Comparison of ENCODE assay signal across 8 mouse cellular contexts in the genomic region with DNA sequence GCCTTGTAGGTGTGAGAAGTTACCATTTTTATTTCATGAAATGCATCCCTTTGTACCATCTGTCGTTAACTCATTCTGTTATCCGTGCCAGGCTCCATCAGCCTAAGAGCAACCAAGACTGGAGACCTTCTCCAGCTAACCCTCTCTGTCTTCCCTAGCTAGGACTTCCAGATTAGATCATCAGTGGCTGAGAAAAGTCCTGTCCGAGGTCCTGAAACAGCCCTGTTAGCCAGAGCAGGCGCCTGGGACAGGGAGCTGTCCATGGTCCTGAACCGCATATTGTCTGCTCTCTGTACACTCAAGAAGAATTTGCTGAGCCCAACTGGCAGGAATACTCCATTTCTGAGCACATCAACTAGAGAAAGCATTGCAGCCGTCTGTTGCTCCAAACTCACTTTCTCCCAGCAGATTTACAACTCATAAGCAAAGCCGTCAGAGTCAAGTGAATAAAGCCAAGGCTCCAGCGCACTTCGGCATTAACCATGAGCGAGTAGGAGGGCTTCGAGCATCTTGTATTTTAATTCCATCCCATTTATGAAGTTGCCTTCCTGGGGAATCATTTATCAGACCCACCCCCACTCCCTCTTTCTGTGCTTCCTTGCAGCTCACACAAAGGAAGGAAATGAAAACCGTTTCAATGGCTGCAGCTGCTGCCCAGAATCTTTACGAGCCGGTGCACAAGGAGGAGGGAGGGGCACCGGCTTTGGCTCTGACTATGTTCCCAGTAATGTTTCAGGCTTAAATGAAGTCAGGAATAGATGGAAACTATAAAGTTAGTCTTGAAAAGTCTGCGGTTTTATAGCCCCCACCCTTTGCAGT.
DNase-seq lines count a peak whose midpoint lies in the region; ATAC-seq and TF ChIP-seq lines count a peak whose summit lies in the region.

No protein-coding gene starts in this region.

- H3K4me2 ChIP-seq in CH12.LX (ENCODE audit: insufficient read depth, low read depth, poor library complexity, severe bottlenecking): no peak overlapping the region
- peak overlapping the region; percentile 32 for H3K4me2 ChIP-seq in forebrain, embryonic 16.5 days (ENCODE audit: low read length)
- H3K4me2 ChIP-seq in lung, embryonic 16.5 days (ENCODE audit: low read depth, low read length): no peak overlapping the region

- no peaks in the 10 kb centered on the region for H3K4me1 ChIP-seq in CH12.LX (ENCODE audit: control insufficient read depth in 1 of 2, insufficient read depth in 2 of 2)
- H3K4me1 ChIP-seq in forebrain, embryonic 16.5 days (replicated peaks; ENCODE audit: control insufficient read depth, insufficient read depth, low read length): peaks cover 16% of the 10 kb centered on the region
- H3K4me1 ChIP-seq in lung, embryonic 16.5 days (replicated peaks; ENCODE audit: control insufficient read depth, insufficient read depth, low read length): no peaks in the 10 kb centered on the region

- H3K9me3 ChIP-seq in CH12.LX (replicated peaks; ENCODE audit: low read length): peaks cover 80% of the 10 kb centered on the region
- no peaks in the 10 kb centered on the region for H3K9me3 ChIP-seq in forebrain, embryonic 16.5 days (ENCODE audit: control insufficient read depth, low read length)
- H3K9me3 ChIP-seq in lung, embryonic 16.5 days (ENCODE audit: control insufficient read depth, low read length): no peaks in the 10 kb centered on the region

- peak; percentile 83 for ATAC-seq in forebrain, embryonic 16.5 days
- peak; percentile 80 to 83 for ATAC-seq in hematopoietic stem cell, adult 5-6 weeks (replicated peaks in 1 of 2; ENCODE audit: insufficient read depth in 1 of 2, low FRiP score in 2 of 2, low TSS enrichment in 1 of 2, low read depth in 1 of 2, poor library complexity in 2 of 2, severe bottlenecking in 2 of 2)
- peak; percentile 66; the same call in 1 of the 2 replicates for ATAC-seq in lung, embryonic 16.5 days (ENCODE audit: low read depth)

- no peak for TF ChIP-seq POLR2A in CH12.LX (IDR thresholded peaks at IDR 0.05; ENCODE audit: low read depth, low read length)

- no peaks in the 10 kb centered on the region for H3K79me2 ChIP-seq in CH12.LX (replicated peaks; ENCODE audit: control insufficient read depth, extremely low read depth, insufficient read depth, poor library complexity, severe bottlenecking)

- H3K4me3 ChIP-seq in CH12.LX (replicated peaks in 1 of 3; ENCODE audit: low read depth in 2 of 3, low read length in 2 of 3, poor library complexity in 1 of 3): no peak overlapping the region
- no peak overlapping the region for H3K4me3 ChIP-seq in forebrain, embryonic 16.5 days (replicated peaks; ENCODE audit: low read length)
- no peak overlapping the region for H3K4me3 ChIP-seq in layer of hippocampus, adult 2 months
- no peak overlapping the region for H3K4me3 ChIP-seq in lung, embryonic 16.5 days (ENCODE audit: low read length)

- dilution Hi-C loops in CH12.LX (cut with MboI; ENCODE audit: extremely low pct_ligation_motif_present, extremely low pct_unique_long_range_greater_than_20kb, low sequenced_read_pairs): no loop called here

- in situ Hi-C loops in CH12.LX (cut with MboI; ENCODE audit: low pct_ligation_motif_present, low pct_unique_long_range_greater_than_20kb, low sequenced_read_pairs): no loop called here

- no peak overlapping the region for H3K27ac ChIP-seq in CH12.LX (ENCODE audit: insufficient read depth, low read depth)
- peak overlapping the region; percentile 75 for H3K27ac ChIP-seq in forebrain, embryonic 16.5 days (ENCODE audit: low read length)
- H3K27ac ChIP-seq in layer of hippocampus, adult 2 months: peak overlapping the region; percentile 23; the same call in 1 of the 2 replicates
- H3K27ac ChIP-seq in lung, embryonic 16.5 days (ENCODE audit: low read length): no peak overlapping the region

- no peaks in the 10 kb centered on the region for H3K27me3 ChIP-seq in CH12.LX (replicated peaks)
- H3K27me3 ChIP-seq in forebrain, embryonic 16.5 days (replicated peaks; ENCODE audit: control insufficient read depth, insufficient read depth, low read length): no peaks in the 10 kb centered on the region
- no peaks in the 10 kb centered on the region for H3K27me3 ChIP-seq in lung, embryonic 16.5 days (ENCODE audit: control insufficient read depth, insufficient read depth, low read depth, low read length)

- no peak for TF ChIP-seq CTCF in CH12.LX (conservative IDR thresholded peaks at IDR 0.05 in 1 of 2, IDR thresholded peaks at IDR 0.05 in 1 of 2; ENCODE audit: low read depth in 2 of 2, low read length in 2 of 2)
- TF ChIP-seq CTCF in layer of hippocampus, adult 2 months (conservative IDR thresholded peaks at IDR 0.05): no peak

- no peak for TF ChIP-seq RAD21 in CH12.LX (IDR thresholded peaks at IDR 0.05; ENCODE audit: low read depth, low read length)

- H3K36me3 ChIP-seq in CH12.LX (replicated peaks in 1 of 2; ENCODE audit: control insufficient read depth in 1 of 2, insufficient read depth in 1 of 2, low read length in 1 of 2): no peaks in the 10 kb centered on the region
- H3K36me3 ChIP-seq in forebrain, embryonic 16.5 days (ENCODE audit: control insufficient read depth, insufficient read depth): no peaks in the 10 kb centered on the region
- H3K36me3 ChIP-seq in lung, embryonic 16.5 days (ENCODE audit: control insufficient read depth, insufficient read depth, low read length): no peaks in the 10 kb centered on the region

- peak; percentile 8 for DNase-seq in CH12.LX (ENCODE audit: extremely low read depth)
- DNase-seq in adrenal gland, postnatal 4 days (ENCODE audit: low spot score in 2 of 2): peak; percentile 68 to 73
- DNase-seq in layer of hippocampus, adult 2 months (ENCODE audit: low spot score in 2 of 2): peak; percentile 59 to 62
- DNase-seq in retina, embryonic 14.5 days (ENCODE audit: low spot score): peak; percentile 96
- DNase-seq in urinary bladder, postnatal 25 days (ENCODE audit: low spot score): peak; percentile 82

- WGBS in forebrain, embryonic 16.5 days: 24% methylated on average over 16 of the region's 16 CpGs
- WGBS in lung, embryonic 16.5 days: 51% methylated on average over 16 of the region's 16 CpGs

- H3K9ac ChIP-seq in CH12.LX (ENCODE audit: insufficient read depth, low read depth): no peak overlapping the region
- 0 out of 2 replicates have a peak overlapping the region, but pooled peaks have one; percentile 16 for H3K9ac ChIP-seq in forebrain, embryonic 16.5 days (replicated peaks; ENCODE audit: low read depth, low read length)
- no peak overlapping the region for H3K9ac ChIP-seq in lung, embryonic 16.5 days (ENCODE audit: low read length)

- no peak for TF ChIP-seq EP300 in CH12.LX (IDR thresholded peaks at IDR 0.05; ENCODE audit: low read length)

TF ChIP-seq in CH12.LX, 34 proteins besides CTCF, POLR2A, EP300 and RAD21:
- TF ChIP-seq GABPA (IDR thresholded peaks at IDR 0.05; ENCODE audit: insufficient replicate concordance, low read depth, low read length): no peak
- no peak for TF ChIP-seq ZKSCAN1 (IDR thresholded peaks at IDR 0.05; ENCODE audit: borderline replicate concordance, low read depth, low read length)
- no peak for TF ChIP-seq MAZ (IDR thresholded peaks at IDR 0.05; ENCODE audit: low read depth, low read length)
- no peak for TF ChIP-seq IRF4 (IDR thresholded peaks at IDR 0.05; ENCODE audit: low read depth, low read length)
- no peak for TF ChIP-seq E2F4 (IDR thresholded peaks at IDR 0.05; ENCODE audit: insufficient replicate concordance, low read depth, low read length)
- TF ChIP-seq ZC3H11A (IDR thresholded peaks at IDR 0.05; ENCODE audit: low read depth, low read length): no peak
- no peak for TF ChIP-seq MXI1 (IDR thresholded peaks at IDR 0.05; ENCODE audit: low read depth, low read length)
- no peak for TF ChIP-seq HCFC1 (IDR thresholded peaks at IDR 0.05; ENCODE audit: low read depth, low read length)
- no peak for TF ChIP-seq TCF12 (IDR thresholded peaks at IDR 0.05; ENCODE audit: low read depth, low read length)
- no peak for TF ChIP-seq NELFE (IDR thresholded peaks at IDR 0.05; ENCODE audit: low read depth, low read length)
- no peak for TF ChIP-seq BHLHE40 (IDR thresholded peaks at IDR 0.05; ENCODE audit: low read depth, low read length)
- no peak for TF ChIP-seq ELF1 (IDR thresholded peaks at IDR 0.05; ENCODE audit: low read depth, low read length)
- no peak for TF ChIP-seq MYC (IDR thresholded peaks at IDR 0.05; ENCODE audit: low read depth, low read length)
- TF ChIP-seq UBTF (IDR thresholded peaks at IDR 0.05; ENCODE audit: low read depth, low read length): no peak
- no peak for TF ChIP-seq SIN3A (IDR thresholded peaks at IDR 0.05; ENCODE audit: low read length)
- no peak for TF ChIP-seq CHD1 (IDR thresholded peaks at IDR 0.05; ENCODE audit: low read depth, low read length)
- TF ChIP-seq CHD2 (IDR thresholded peaks at IDR 0.05; ENCODE audit: low read length): no peak
- TF ChIP-seq RCOR1 (conservative IDR thresholded peaks at IDR 0.05; ENCODE audit: low read depth, low read length): no peak
- TF ChIP-seq USF2 (conservative IDR thresholded peaks at IDR 0.05; ENCODE audit: low read depth, low read length): no peak
TF ChIP-seq in CH12.LX: peak in this region for 0.

Comparison
In these comparisons a context has a peak if more than half of its experiments do, and no peak if none do; other contexts are left out.
1. DNase-seq: peak in every context shown above with its lines; median percentile 96 in retina, embryonic 14.5 days; 82 in urinary bladder, postnatal 25 days; 70 in adrenal gland, postnatal 4 days; 60 in layer of hippocampus, adult 2 months; 8 in CH12.LX.
2. H3K27ac ChIP-seq: peak in forebrain, embryonic 16.5 days (single experiment) and layer of hippocampus, adult 2 months (single experiment); none in CH12.LX (single experiment) and lung, embryonic 16.5 days (single experiment).
3. Peak in every context shown above with its lines, with median percentiles within 50 percentile points of each other: ATAC-seq.